27 mouse cellular contexts compared by ENCODE assay signal in the genomic region with DNA sequence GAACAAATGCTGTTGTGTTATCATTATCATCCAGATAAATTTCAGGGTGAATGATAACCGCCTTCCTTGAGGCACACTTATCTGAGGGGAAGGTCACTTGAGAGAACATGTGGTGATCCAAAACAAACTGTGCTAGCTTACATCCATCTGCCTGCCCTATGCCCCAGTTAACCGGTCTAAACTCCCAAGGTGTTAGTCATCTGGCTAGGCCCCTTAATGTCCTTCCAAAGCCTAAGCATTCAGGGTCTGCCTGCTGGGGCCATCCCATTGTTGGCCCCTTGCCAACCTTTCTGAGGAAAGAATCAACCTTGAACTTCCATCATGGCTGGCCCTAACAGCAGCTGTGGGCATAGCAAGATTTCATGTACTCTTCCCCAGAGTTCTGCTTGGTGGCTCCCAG. TPM values are rescaled to one million over a fixed set of nuclear protein-coding genes. Genes with fewer than 3 reads are reported as not detected.
DNase-seq lines count a peak whose midpoint lies in the region; ATAC-seq and TF ChIP-seq lines count a peak whose summit lies in the region.
"Had no signal": no experiment of that assay in that cellular context is flagged by ENCODE, and none has a peak within 500 bp of the region (broad histone marks: within the 10 kb centered on the region; RNA-seq: fewer than 3 reads in every experiment).

No protein-coding gene starts in this region.

- no peaks in the 10 kb centered on the region for H3K9me3 ChIP-seq in stomach, postnatal 0 days (ENCODE audit: control insufficient read depth, low read length)
- H3K9me3 ChIP-seq in liver, embryonic 12.5 days (replicated peaks), result no peaks in the 10 kb centered on the region
- H3K9me3 ChIP-seq: embryonic facial prominence, embryonic 12.5 days; heart, embryonic 12.5 days; hindbrain, embryonic 10.5 days; kidney, embryonic 15.5 days; limb, embryonic 13.5 days; liver, embryonic 13.5 days; lung, embryonic 15.5 days; stomach, embryonic 15.5 days had no signal

- H3K4me1 ChIP-seq in spleen, adult 2 months (ENCODE audit: control insufficient read depth, insufficient read depth, insufficient read length), result peaks cover 6% of the 10 kb centered on the region; the same call in 1 of the 2 replicates
- no peaks in the 10 kb centered on the region for H3K4me1 ChIP-seq in stomach, postnatal 0 days (replicated peaks; ENCODE audit: control insufficient read depth, insufficient read depth)
- H3K4me1 ChIP-seq in liver, embryonic 12.5 days, result peaks cover 17% of the 10 kb centered on the region
- H3K4me1 ChIP-seq: embryonic facial prominence, embryonic 12.5 days; kidney, embryonic 15.5 days; limb, embryonic 13.5 days; lung, embryonic 15.5 days had no signal

- DNase-seq in adrenal gland, adult 8-10 months, result peak; percentile 48
- no peak for DNase-seq in adrenal gland, postnatal 25 days
- DNase-seq in spleen, adult 2 months (ENCODE audit: low read depth in 1 of 2, low spot score in 2 of 2), result no peak
- DNase-seq in spleen, postnatal 14 days (ENCODE audit: low spot score in 2 of 2), result no peak
- DNase-seq in adipocyte (ENCODE audit: low spot score), result peak; percentile 48
- no peak for DNase-seq in stomach, postnatal 0 days (ENCODE audit: low spot score)
- no peak for DNase-seq in heart, adult 9 months (ENCODE audit: low spot score in 2 of 2)
- DNase-seq: cerebellum, adult 2 months; cerebellum, postnatal 25 days; forebrain, postnatal 0 days; gastrocnemius, postnatal 14 days; heart, adult 11 months; heart, postnatal 10 days; layer of hippocampus, adult 9-11 months; liver, embryonic 13.5 days; right cerebral cortex, postnatal 14 days had no signal

- TF ChIP-seq CTCF in spleen, adult 2 months (IDR thresholded peaks at IDR 0.05; ENCODE audit: extremely low read depth, insufficient read depth, insufficient read length, insufficient replicate concordance), result no peak
- TF ChIP-seq CTCF in stomach, postnatal 0 days (IDR thresholded peaks at IDR 0.05; ENCODE audit: low read depth), result no peak

- H3K36me3 ChIP-seq in spleen, adult 2 months (ENCODE audit: control insufficient read depth, insufficient read depth, low read length), result no peaks in the 10 kb centered on the region
- H3K36me3 ChIP-seq in stomach, postnatal 0 days (ENCODE audit: control insufficient read depth, insufficient read depth, low read length), result no peaks in the 10 kb centered on the region
- H3K36me3 ChIP-seq in liver, embryonic 12.5 days, result no peaks in the 10 kb centered on the region
- H3K36me3 ChIP-seq: embryonic facial prominence, embryonic 12.5 days; heart, embryonic 12.5 days; hindbrain, embryonic 10.5 days; kidney, embryonic 15.5 days; limb, embryonic 13.5 days; liver, embryonic 13.5 days; lung, embryonic 15.5 days; stomach, embryonic 15.5 days had no signal

- no peak for TF ChIP-seq EP300 in stomach, postnatal 0 days (optimal IDR thresholded peaks at IDR 0.05)

- TF ChIP-seq POLR2A in spleen, adult 2 months (IDR thresholded peaks at IDR 0.05; ENCODE audit: low read depth, low read length), result no peak

- no peak overlapping the region for H3K9ac ChIP-seq in stomach, postnatal 0 days (ENCODE audit: low read length)
- H3K9ac ChIP-seq in liver, embryonic 12.5 days, result no peak overlapping the region
- H3K9ac ChIP-seq: embryonic facial prominence, embryonic 12.5 days; forebrain, postnatal 0 days; heart, embryonic 12.5 days; kidney, embryonic 15.5 days; limb, embryonic 13.5 days; liver, embryonic 13.5 days; lung, embryonic 15.5 days; stomach, embryonic 15.5 days had no signal

- no peak; the same call in 1 of the 2 replicates for ATAC-seq in stomach, postnatal 0 days (ENCODE audit: low FRiP score, low TSS enrichment)
- no peak for ATAC-seq in liver, embryonic 12.5 days
- ATAC-seq: forebrain, postnatal 0 days; hindbrain, postnatal 0 days; intestine, postnatal 0 days; midbrain, embryonic 16.5 days had no signal

- H3K27ac ChIP-seq in spleen, adult 2 months (ENCODE audit: insufficient read depth, low read length), result 0 out of 2 replicates have a peak overlapping the region, but pooled peaks have one; percentile 19
- peak overlapping the region; percentile 78 for H3K27ac ChIP-seq in stomach, postnatal 0 days (replicated peaks)
- no peak overlapping the region for H3K27ac ChIP-seq in liver, embryonic 12.5 days
- H3K27ac ChIP-seq: embryonic facial prominence, embryonic 12.5 days; hindbrain, embryonic 10.5 days; hindbrain, postnatal 0 days; kidney, embryonic 15.5 days; limb, embryonic 13.5 days; liver, embryonic 13.5 days; lung, embryonic 15.5 days had no signal

- H3K4me3 ChIP-seq in spleen, adult 2 months (ENCODE audit: extremely low read depth, insufficient read depth, insufficient read length), result peak overlapping the region; percentile 3; the same call in 1 of the 2 replicates
- no peak overlapping the region for H3K4me3 ChIP-seq in stomach, postnatal 0 days (ENCODE audit: low read depth, low read length)
- no peak overlapping the region for H3K4me3 ChIP-seq in liver, embryonic 12.5 days
- H3K4me3 ChIP-seq: embryonic facial prominence, embryonic 12.5 days; heart, embryonic 12.5 days; hindbrain, embryonic 10.5 days; kidney, embryonic 15.5 days; limb, embryonic 13.5 days; liver, embryonic 13.5 days; lung, embryonic 15.5 days; stomach, embryonic 15.5 days had no signal

- no peaks in the 10 kb centered on the region for H3K27me3 ChIP-seq in spleen, adult 2 months (ENCODE audit: control insufficient read depth, insufficient read depth, low read length)
- no peaks in the 10 kb centered on the region for H3K27me3 ChIP-seq in stomach, postnatal 0 days (ENCODE audit: control insufficient read depth, insufficient read depth, low read length)
- H3K27me3 ChIP-seq in liver, embryonic 12.5 days (replicated peaks), result peaks cover 13% of the 10 kb centered on the region; the same call in 1 of the 2 replicates
- H3K27me3 ChIP-seq: embryonic facial prominence, embryonic 12.5 days; limb, embryonic 13.5 days; lung, embryonic 15.5 days; stomach, embryonic 15.5 days had no signal

- 86% methylated on average over 2 of the region's 2 CpGs for WGBS in spleen, adult 2 months
- whole genome bisulfite sequencing in stomach, postnatal 0 days, result 46% methylated on average over 2 of the region's 2 CpGs
- WGBS in liver, embryonic 12.5 days (ENCODE audit: insufficient replicate concordance), result 62% methylated on average over 2 of the region's 2 CpGs

- no peak overlapping the region for H3K4me2 ChIP-seq in stomach, postnatal 0 days (replicated peaks; ENCODE audit: low read depth)
- no peak overlapping the region for H3K4me2 ChIP-seq in liver, embryonic 12.5 days
- H3K4me2 ChIP-seq: embryonic facial prominence, embryonic 12.5 days; heart, embryonic 12.5 days; kidney, embryonic 15.5 days; limb, embryonic 13.5 days; liver, embryonic 13.5 days; lung, embryonic 15.5 days; stomach, embryonic 15.5 days had no signal

RNA-seq across cellular contexts. Expression of a gene that starts 19.5 kb away (rescaled TPM):
- total RNA-seq in adrenal gland, adult 8-10 months (2022), result 100 to 1,000 TPM; 259 to 564 (median 438) TPM
- total RNA-seq in adrenal gland, postnatal 25 days (2021), result 86.2 and 108 TPM in 2 replicates
- 3.2 and 3.7 TPM in 2 replicates for polyA plus RNA-seq in spleen, adult 2 months (2012; rRNA removed)
- polyA plus RNA-seq in stomach, postnatal 0 days (2015; fragmentation: Nextera tagmentation; extraction: Ambion mirVana), result 57.7 and 68.3 TPM in 2 replicates
- polyA plus RNA-seq in liver, embryonic 12.5 days (2016; fragmentation: Nextera tagmentation; extraction: Ambion mirVana), result 0.24 and 0.30 TPM in 2 replicates

RNA-seq across cellular contexts. Expression of a gene that starts 56.0 kb away (rescaled TPM):
- total RNA-seq in adrenal gland, adult 8-10 months (2022), result 100 to 1,000 TPM; 109 to 216 (median 186) TPM
- 223 and 260 TPM in 2 replicates for total RNA-seq in adrenal gland, postnatal 25 days (2021)
- polyA plus RNA-seq in spleen, adult 2 months (2012; rRNA removed), result 10.6 TPM in 2 replicates
- 105 TPM in 2 replicates for polyA plus RNA-seq in stomach, postnatal 0 days (2015; fragmentation: Nextera tagmentation; extraction: Ambion mirVana)
- 142 and 150 TPM in 2 replicates for polyA plus RNA-seq in liver, embryonic 12.5 days (2016; fragmentation: Nextera tagmentation; extraction: Ambion mirVana)

RNA-seq across cellular contexts. Expression of a gene that starts 56.5 kb away (rescaled TPM):
- total RNA-seq in adrenal gland, adult 8-10 months (2022), result 10 to 100 TPM; 25.6 to 30.9 (median 28.1) TPM
- 16.7 and 23.1 TPM in 2 replicates for total RNA-seq in adrenal gland, postnatal 25 days (2021)
- 4.4 and 5.6 TPM in 2 replicates for polyA plus RNA-seq in spleen, adult 2 months (2012; rRNA removed)
- 5.5 and 6.2 TPM in 2 replicates for polyA plus RNA-seq in stomach, postnatal 0 days (2015; fragmentation: Nextera tagmentation; extraction: Ambion mirVana)
- polyA plus RNA-seq in liver, embryonic 12.5 days (2016; fragmentation: Nextera tagmentation; extraction: Ambion mirVana), result 24.3 and 26.5 TPM in 2 replicates

Comparison
In these comparisons a context has a peak if more than half of its experiments do, and no peak if none do; other contexts are left out.
1. DNase-seq: peak in adrenal gland, adult 8-10 months (single experiment) and adipocyte (single experiment); none in adrenal gland, postnatal 25 days (single experiment), spleen, adult 2 months (0 of 2), spleen, postnatal 14 days (0 of 2), stomach, postnatal 0 days (single experiment) and heart, adult 9 months (0 of 2).
2. RNA of a gene that starts 19.5 kb away (polyA plus RNA-seq): 57.7 to 68.3 TPM in stomach, postnatal 0 days; 3.2 to 3.7 TPM in spleen, adult 2 months and 0.24 to 0.30 TPM in liver, embryonic 12.5 days; every median in the first group is over 10 times any median in the second.